Mouse (Mus musculus) bone marrow, adult 2 months (tissue): ENCODE data around the gene Echdc2.

Source experiments
- CTCF ChIP-seq: fragments of 200-500 bp; IDR thresholded peaks from 2 replicates; pipeline ENCODE4 v1.5.1; 2011; ENCODE audit warnings: low read length, control low read depth; ENCODE audit not compliant: control insufficient read depth, insufficient read depth
- POLR2A ChIP-seq: fragments of 200-500 bp; IDR thresholded peaks from 2 replicates; pipeline ENCODE4 v1.6.1; 2011; ENCODE audit warnings: low read depth, mild to moderate bottlenecking, control low read depth, low read length, borderline replicate concordance; ENCODE audit not compliant: control insufficient read depth

DNA sequence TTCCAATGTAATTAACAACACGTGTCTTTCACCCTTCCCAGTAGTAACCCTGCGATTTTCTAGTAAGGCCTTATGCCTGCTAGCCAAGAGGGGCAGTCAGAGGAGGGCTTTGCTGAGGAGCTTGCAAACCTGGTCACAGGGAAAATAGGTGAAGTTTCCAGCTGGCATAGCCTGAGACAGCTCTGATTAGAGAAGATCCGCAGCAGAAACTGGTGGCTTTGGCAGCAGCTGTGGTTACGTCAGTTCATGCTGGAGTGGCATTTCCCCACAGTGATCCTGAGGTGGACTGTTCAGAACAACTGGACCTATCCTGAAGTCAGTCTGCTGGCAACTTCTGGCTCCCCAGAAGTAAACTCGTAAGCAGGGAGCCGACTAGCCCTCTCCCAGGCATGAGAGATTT is 2.8 kb downstream of the Echdc2 start:
- no peak for TF ChIP-seq POLR2A
- no peak for TF ChIP-seq CTCF
